Mouse (Mus musculus) naive thymus-derived CD4-positive, alpha-beta T cell, adult 2 months (primary cell): Measurements from ENCODE around the gene Vwc2l.

Experiments used
- DNase-seq: peaks from one replicate; pipeline ENCODE4 v3.0.0-alpha.2; 2011; ENCODE audit warnings: low read depth

Vwc2l gene

GRCm38 (mm10) chr1:70911235-70911634 lies 185.7 kb downstream of the Vwc2l start:
- DNase-seq = no peak

GRCm38 (mm10) chr1:70913071-70913470 lies 187.6 kb downstream of the Vwc2l start:
- DNase-seq = no peak

- DNase-seq = no peak
These were observed 192.9 kb downstream of the Vwc2l start for GRCm38 (mm10) chr1:70918173-70919036.

- no peak for DNase-seq
These were observed 207.5 kb downstream of the Vwc2l start for GRCm38 (mm10) chr1:70933016-70933415.
